ENCODE assay signal across 8 mouse cellular contexts in genomic region chr8:71195006-71195722, GRCm38 (mm10).
DNase-seq lines count a peak whose midpoint lies in the region; ATAC-seq and TF ChIP-seq lines count a peak whose summit lies in the region.
"Not testable (repeated sequence)": the region's sequence is repeated elsewhere in the genome, so short reads cannot be mapped to it uniquely, and the experiment has no call there.

No protein-coding gene starts in this region.

- DNase-seq in limb, embryonic 14.5 days (ENCODE audit: low spot score); stomach, postnatal 0 days (ENCODE audit: low spot score): not testable (repeated sequence)

- not testable (repeated sequence) for TF ChIP-seq POLR2A in limb, embryonic 14.5 days (IDR thresholded peaks at IDR 0.05; ENCODE audit: borderline replicate concordance, extremely low read depth, insufficient read depth, insufficient read length)

- not testable (repeated sequence) for TF ChIP-seq EP300 in stomach, postnatal 0 days (optimal IDR thresholded peaks at IDR 0.05)

- TF ChIP-seq CTCF in intestine, postnatal 0 days (IDR thresholded peaks at IDR 0.05; ENCODE audit: low read depth); stomach, postnatal 0 days (IDR thresholded peaks at IDR 0.05; ENCODE audit: low read depth): not testable (repeated sequence)

- 71% methylated on average over 9 of the region's 9 CpGs for WGBS in embryonic facial prominence, embryonic 12.5 days
- WGBS in heart, embryonic 12.5 days, result 59% methylated on average over 9 of the region's 9 CpGs
- WGBS in hindbrain, embryonic 12.5 days, result 79% methylated on average over 9 of the region's 9 CpGs
- WGBS in intestine, postnatal 0 days, result 69% methylated on average over 9 of the region's 9 CpGs
- WGBS in limb, embryonic 14.5 days, result 75% methylated on average over 9 of the region's 9 CpGs
- WGBS in stomach, postnatal 0 days, result 65% methylated on average over 9 of the region's 9 CpGs

- H3K27ac ChIP-seq in embryonic facial prominence, embryonic 12.5 days; heart, embryonic 12.5 days (ENCODE audit: poor library complexity, severe bottlenecking); hindbrain, embryonic 12.5 days; intestine, postnatal 0 days (ENCODE audit: low read depth, low read length); limb, embryonic 14.5 days (replicated peaks; ENCODE audit: low read depth, low read length); stomach, postnatal 0 days (replicated peaks): not testable (repeated sequence)

- H3K4me3 ChIP-seq in embryonic facial prominence, embryonic 12.5 days; heart, embryonic 12.5 days; hindbrain, embryonic 12.5 days; intestine, postnatal 0 days (ENCODE audit: low read depth, low read length); limb, embryonic 14.5 days (replicated peaks; ENCODE audit: low read length); stomach, postnatal 0 days (ENCODE audit: low read depth, low read length): not testable (repeated sequence)

- H3K4me1 ChIP-seq in embryonic facial prominence, embryonic 12.5 days; heart, embryonic 12.5 days (replicated peaks); hindbrain, embryonic 12.5 days; intestine, postnatal 0 days (replicated peaks; ENCODE audit: control insufficient read depth, insufficient read depth, low read length); limb, embryonic 14.5 days (ENCODE audit: control insufficient read depth, insufficient read depth, low read length); stomach, postnatal 0 days (replicated peaks; ENCODE audit: control insufficient read depth, insufficient read depth): not testable (repeated sequence)

- H3K9me3 ChIP-seq in embryonic facial prominence, embryonic 12.5 days; heart, embryonic 12.5 days (replicated peaks); hindbrain, embryonic 12.5 days (replicated peaks); intestine, postnatal 0 days (ENCODE audit: control insufficient read depth); limb, embryonic 14.5 days (ENCODE audit: control insufficient read depth, low read length); stomach, postnatal 0 days (ENCODE audit: control insufficient read depth, low read length): not testable (repeated sequence)

- not testable (repeated sequence) for H3K36me3 ChIP-seq in embryonic facial prominence, embryonic 12.5 days; heart, embryonic 12.5 days; hindbrain, embryonic 12.5 days; intestine, postnatal 0 days (ENCODE audit: control insufficient read depth, insufficient read depth); limb, embryonic 14.5 days (ENCODE audit: control insufficient read depth, insufficient read depth, low read length); stomach, postnatal 0 days (ENCODE audit: control insufficient read depth, insufficient read depth, low read length)

- not testable (repeated sequence) for H3K9ac ChIP-seq in embryonic facial prominence, embryonic 12.5 days; heart, embryonic 12.5 days; hindbrain, embryonic 12.5 days; intestine, postnatal 0 days (ENCODE audit: low read depth, low read length); limb, embryonic 14.5 days (ENCODE audit: low read depth, low read length, severe bottlenecking); stomach, postnatal 0 days (ENCODE audit: low read length)

- ATAC-seq in embryonic facial prominence, embryonic 12.5 days (ENCODE audit: insufficient number of reproducible peaks, insufficient read depth, low FRiP score, low TSS enrichment), result peak; percentile 74; the same call in 1 of the 2 replicates
- peak; percentile 42; the same call in 1 of the 2 replicates for ATAC-seq in heart, embryonic 12.5 days (ENCODE audit: insufficient number of reproducible peaks, low FRiP score)
- ATAC-seq in hindbrain, embryonic 12.5 days (ENCODE audit: low FRiP score), result peak; percentile 50; the same call in 1 of the 2 replicates
- peak; percentile 22; the same call in 1 of the 2 replicates for ATAC-seq in intestine, postnatal 0 days
- ATAC-seq in limb, embryonic 14.5 days (ENCODE audit: low FRiP score, low read depth), result peak; percentile 34; the same call in 1 of the 2 replicates
- peak; percentile 15; the same call in 1 of the 2 replicates for ATAC-seq in megakaryocyte, adult 5-6 weeks (ENCODE audit: poor library complexity, severe bottlenecking)
- ATAC-seq in monocyte, adult 5-6 weeks (replicated peaks; ENCODE audit: insufficient number of reproducible peaks, low FRiP score, low TSS enrichment, poor library complexity, severe bottlenecking), result peak; percentile 49; the same call in 1 of the 2 replicates
- peak; percentile 51 for ATAC-seq in stomach, postnatal 0 days (ENCODE audit: low FRiP score, low TSS enrichment)

- not testable (repeated sequence) for H3K4me2 ChIP-seq in embryonic facial prominence, embryonic 12.5 days (replicated peaks); heart, embryonic 12.5 days; hindbrain, embryonic 12.5 days (replicated peaks); intestine, postnatal 0 days (replicated peaks; ENCODE audit: low read depth); limb, embryonic 14.5 days (replicated peaks; ENCODE audit: low read depth, low read length, severe bottlenecking); stomach, postnatal 0 days (replicated peaks; ENCODE audit: low read depth)

- not testable (repeated sequence) for H3K27me3 ChIP-seq in embryonic facial prominence, embryonic 12.5 days; heart, embryonic 12.5 days (replicated peaks); hindbrain, embryonic 12.5 days; intestine, postnatal 0 days (replicated peaks; ENCODE audit: control insufficient read depth, insufficient read depth, low read length); limb, embryonic 14.5 days (ENCODE audit: control insufficient read depth, insufficient read depth, low read length); stomach, postnatal 0 days (ENCODE audit: control insufficient read depth, insufficient read depth, low read length)

Comparison
In these comparisons a context has a peak if more than half of its experiments do, and no peak if none do; other contexts are left out.
1. ATAC-seq: peak in every context shown above with its lines; median percentile 74 in embryonic facial prominence, embryonic 12.5 days; 51 in stomach, postnatal 0 days; 50 in hindbrain, embryonic 12.5 days; 49 in monocyte, adult 5-6 weeks; 42 in heart, embryonic 12.5 days; 34 in limb, embryonic 14.5 days; 22 in intestine, postnatal 0 days; 15 in megakaryocyte, adult 5-6 weeks.